Comparison of ENCODE assay signal across 13 mouse cellular contexts in the genomic region with DNA sequence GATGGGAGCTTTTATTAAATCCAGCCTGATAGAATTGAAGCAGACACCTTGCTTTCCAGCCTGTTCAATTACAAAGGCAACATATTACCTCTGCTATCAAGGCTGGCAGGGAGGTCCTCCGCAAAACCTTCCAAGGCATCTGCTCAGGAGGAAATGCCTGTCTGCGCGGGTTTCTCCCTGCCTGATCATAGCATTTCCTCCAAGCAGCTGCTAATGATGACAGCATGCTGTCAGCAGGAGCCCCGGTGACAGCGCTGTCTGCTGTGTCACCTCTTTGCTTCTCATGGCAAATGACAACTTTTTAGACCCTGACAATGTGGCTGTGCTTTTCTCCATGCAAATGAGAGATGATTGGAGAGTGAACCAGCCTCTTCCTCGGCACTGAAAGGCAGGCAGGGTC.
DNase-seq lines count a peak whose midpoint lies in the region; ATAC-seq and TF ChIP-seq lines count a peak whose summit lies in the region.
"Had no signal": no experiment of that assay in that cellular context is flagged by ENCODE, and none has a peak within 500 bp of the region (broad histone marks: within the 10 kb centered on the region; RNA-seq: fewer than 3 reads in every experiment).

No protein-coding gene starts in this region.

- WGBS in heart, postnatal 0 days: 4% methylated on average over 6 of the region's 6 CpGs

- H3K9me3 ChIP-seq in heart, postnatal 0 days (replicated peaks; ENCODE audit: control insufficient read depth, low read length): no peaks in the 10 kb centered on the region
- H3K9me3 ChIP-seq: liver, embryonic 12.5 days had no signal

- no peaks in the 10 kb centered on the region for H3K36me3 ChIP-seq in heart, postnatal 0 days (replicated peaks; ENCODE audit: control insufficient read depth, insufficient read depth, low read length)
- H3K36me3 ChIP-seq: liver, embryonic 12.5 days had no signal

- peak overlapping the region; percentile 30; the same call in 1 of the 2 replicates for H3K4me2 ChIP-seq in heart, postnatal 0 days (ENCODE audit: low read depth, low read length)
- H3K4me2 ChIP-seq: liver, embryonic 12.5 days had no signal

- H3K27ac ChIP-seq in heart, postnatal 0 days (ENCODE audit: low read depth): no peak overlapping the region
- H3K27ac ChIP-seq: liver, embryonic 12.5 days had no signal

- peak; percentile 13 for DNase-seq in embryo, embryonic 10 days (ENCODE audit: low spot score)
- DNase-seq in embryo, embryonic 9.5 days (ENCODE audit: extremely low spot score): no peak
- peak; percentile 11 for DNase-seq in left cerebral cortex, postnatal 4 days
- no peak for DNase-seq in left cerebral cortex, adult 11 months (ENCODE audit: low spot score)
- DNase-seq in heart, postnatal 0 days (ENCODE audit: low spot score): no peak
- DNase-seq in retina, embryonic 14.5 days (ENCODE audit: low spot score): peak; percentile 9
- no peak for DNase-seq in layer of hippocampus, adult 8-10 months (ENCODE audit: low spot score in 2 of 2)
- no peak for DNase-seq in gastrocnemius, postnatal 4 days (ENCODE audit: low spot score in 2 of 2)
- DNase-seq: cerebellum, postnatal 25 days; gastrocnemius, postnatal 10 days; lung, postnatal 4 days had no signal

- no peak for TF ChIP-seq EP300 in heart, postnatal 0 days (IDR thresholded peaks at IDR 0.05; ENCODE audit: low read depth)

- no peak for TF ChIP-seq CTCF in heart, postnatal 0 days (IDR thresholded peaks at IDR 0.05; ENCODE audit: low read depth)

- no peak overlapping the region for H3K4me3 ChIP-seq in heart, postnatal 0 days (ENCODE audit: low read depth, low read length)
- H3K4me3 ChIP-seq: liver, embryonic 12.5 days had no signal

- no peaks in the 10 kb centered on the region for H3K27me3 ChIP-seq in heart, postnatal 0 days (ENCODE audit: control insufficient read depth, insufficient read depth, low read length)
- H3K27me3 ChIP-seq: liver, embryonic 12.5 days had no signal

- no peak overlapping the region for H3K9ac ChIP-seq in heart, postnatal 0 days (replicated peaks; ENCODE audit: low read depth, low read length)
- H3K9ac ChIP-seq: liver, embryonic 12.5 days had no signal

- ATAC-seq in heart, postnatal 0 days (ENCODE audit: insufficient read depth, low read depth): no peak
- ATAC-seq: intestine, postnatal 0 days; liver, embryonic 12.5 days had no signal

- intact Hi-C loops in left cerebral cortex, postnatal 4 days (cut with DNase I): no loop called here

- H3K4me1 ChIP-seq in heart, postnatal 0 days (ENCODE audit: control insufficient read depth, insufficient read depth): no peaks in the 10 kb centered on the region
- H3K4me1 ChIP-seq: liver, embryonic 12.5 days had no signal

Comparison
In these comparisons a context has a peak if more than half of its experiments do, and no peak if none do; other contexts are left out.
1. DNase-seq: peak in embryo, embryonic 10 days (single experiment), left cerebral cortex, postnatal 4 days (single experiment) and retina, embryonic 14.5 days (single experiment); none in embryo, embryonic 9.5 days (single experiment), left cerebral cortex, adult 11 months (single experiment), heart, postnatal 0 days (single experiment), layer of hippocampus, adult 8-10 months (0 of 2) and gastrocnemius, postnatal 4 days (0 of 2).